32 mouse cellular contexts compared by ENCODE assay signal in genomic region chr19:46625519-46625918, GRCm38 (mm10). TPM values are rescaled to one million over a fixed set of nuclear protein-coding genes. Genes with fewer than 3 reads are reported as not detected.
DNase-seq lines count a peak whose midpoint lies in the region; ATAC-seq lines count a peak whose summit lies in the region.
"Had no signal": no experiment of that assay in that cellular context is flagged by ENCODE, and none has a peak within 500 bp of the region (broad histone marks: within the 10 kb centered on the region; RNA-seq: fewer than 3 reads in every experiment).

No protein-coding gene starts in this region.

- no peak overlapping the region for H3K9ac ChIP-seq in forebrain, embryonic 11.5 days (ENCODE audit: low read length)
- no peak overlapping the region for H3K9ac ChIP-seq in heart, embryonic 15.5 days
- no peak overlapping the region for H3K9ac ChIP-seq in kidney, embryonic 15.5 days
- H3K9ac ChIP-seq in neural tube, embryonic 12.5 days = no peak overlapping the region
- H3K9ac ChIP-seq: embryonic facial prominence, embryonic 15.5 days; hindbrain, embryonic 15.5 days; limb, embryonic 15.5 days; liver, embryonic 13.5 days; midbrain, embryonic 13.5 days; neural tube, embryonic 15.5 days; stomach, embryonic 15.5 days had no signal

- H3K27ac ChIP-seq in forebrain, embryonic 10.5 days = 0 out of 2 replicates have a peak overlapping the region, but pooled peaks have one; percentile 86
- no peak overlapping the region for H3K27ac ChIP-seq in forebrain, embryonic 11.5 days (ENCODE audit: low read depth, low read length)
- peak overlapping the region; percentile 97; the same call in 1 of the 2 replicates for H3K27ac ChIP-seq in heart, embryonic 15.5 days
- H3K27ac ChIP-seq in kidney, embryonic 15.5 days = 0 out of 2 replicates have a peak overlapping the region, but pooled peaks have one; percentile 33
- no peak overlapping the region for H3K27ac ChIP-seq in neural tube, embryonic 12.5 days
- H3K27ac ChIP-seq: embryonic facial prominence, embryonic 15.5 days; hindbrain, embryonic 15.5 days; layer of hippocampus, adult 2 months; limb, embryonic 15.5 days; liver, embryonic 13.5 days; macrophage; midbrain, embryonic 13.5 days; neural tube, embryonic 15.5 days; stomach, embryonic 15.5 days had no signal

- no peaks in the 10 kb centered on the region for H3K27me3 ChIP-seq in forebrain, embryonic 10.5 days (ENCODE audit: poor library complexity, severe bottlenecking)
- H3K27me3 ChIP-seq in forebrain, embryonic 11.5 days (ENCODE audit: control insufficient read depth, insufficient read depth, low read length) = no peaks in the 10 kb centered on the region
- no peaks in the 10 kb centered on the region for H3K27me3 ChIP-seq in heart, embryonic 15.5 days
- H3K27me3 ChIP-seq in kidney, embryonic 15.5 days = no peaks in the 10 kb centered on the region
- H3K27me3 ChIP-seq in neural tube, embryonic 12.5 days (replicated peaks) = no peaks in the 10 kb centered on the region
- H3K27me3 ChIP-seq: CH12.LX; embryonic facial prominence, embryonic 15.5 days; hindbrain, embryonic 15.5 days; limb, embryonic 15.5 days; liver, embryonic 13.5 days; midbrain, embryonic 13.5 days; neural tube, embryonic 15.5 days; stomach, embryonic 15.5 days had no signal

- no peak for DNase-seq in forebrain, embryonic 10.5 days (ENCODE audit: extremely low spot score, low spot score)
- no peak for DNase-seq in forebrain, embryonic 11.5 days (ENCODE audit: low spot score)
- DNase-seq in heart, adult 9 months (ENCODE audit: low spot score in 2 of 2) = no peak
- DNase-seq in kidney, postnatal 10 days = no peak
- DNase-seq in neural tube, embryonic 10.5 days (ENCODE audit: extremely low spot score, low spot score) = no peak
- DNase-seq: adrenal gland, adult 2 months; cerebellum, adult 2 months; cerebellum, postnatal 14 days; gastrocnemius, postnatal 36 days; heart, adult 18-20 months; kidney, adult 8-10 months; kidney, postnatal 36 days; liver, embryonic 13.5 days; lung, adult 18-20 months; right cerebral cortex, postnatal 25 days had no signal

- no peak for ATAC-seq in forebrain, embryonic 11.5 days (replicated peaks; ENCODE audit: low FRiP score)
- no peak for ATAC-seq in heart, embryonic 15.5 days (replicated peaks; ENCODE audit: insufficient number of reproducible peaks, insufficient read depth, low FRiP score, low read depth)
- no peak for ATAC-seq in kidney, embryonic 15.5 days (replicated peaks; ENCODE audit: low FRiP score)
- ATAC-seq in neural tube, embryonic 12.5 days (ENCODE audit: low FRiP score, low read depth) = no peak
- ATAC-seq: activated CD4-positive, CD25-positive, alpha-beta regulatory T cell, adult 4 months; forebrain, embryonic 14.5 days; intestine, embryonic 16.5 days; midbrain, embryonic 13.5 days had no signal

- peaks cover 70% of the 10 kb centered on the region for H3K4me1 ChIP-seq in forebrain, embryonic 10.5 days
- peaks cover 26% of the 10 kb centered on the region for H3K4me1 ChIP-seq in forebrain, embryonic 11.5 days (replicated peaks; ENCODE audit: control insufficient read depth, insufficient read depth, low read length)
- H3K4me1 ChIP-seq in heart, embryonic 15.5 days (replicated peaks) = peaks cover 86% of the 10 kb centered on the region
- H3K4me1 ChIP-seq in kidney, embryonic 15.5 days = peaks cover 61% of the 10 kb centered on the region
- peaks cover 47% of the 10 kb centered on the region for H3K4me1 ChIP-seq in neural tube, embryonic 12.5 days

- H3K36me3 ChIP-seq in forebrain, embryonic 10.5 days (replicated peaks) = peaks cover 30% of the 10 kb centered on the region
- no peaks in the 10 kb centered on the region for H3K36me3 ChIP-seq in forebrain, embryonic 11.5 days (ENCODE audit: control insufficient read depth, insufficient read depth, low read length)
- no peaks in the 10 kb centered on the region for H3K36me3 ChIP-seq in heart, embryonic 15.5 days
- peaks cover 12% of the 10 kb centered on the region; the same call in 1 of the 2 replicates for H3K36me3 ChIP-seq in kidney, embryonic 15.5 days
- H3K36me3 ChIP-seq in neural tube, embryonic 12.5 days = peaks cover 9% of the 10 kb centered on the region; the same call in 1 of the 2 replicates
- H3K36me3 ChIP-seq: hindbrain, embryonic 15.5 days; stomach, embryonic 15.5 days had no signal

- H3K9me3 ChIP-seq in forebrain, embryonic 10.5 days = no peaks in the 10 kb centered on the region
- no peaks in the 10 kb centered on the region for H3K9me3 ChIP-seq in forebrain, embryonic 11.5 days (ENCODE audit: control insufficient read depth, low read length)
- no peaks in the 10 kb centered on the region for H3K9me3 ChIP-seq in heart, embryonic 15.5 days (replicated peaks)
- no peaks in the 10 kb centered on the region for H3K9me3 ChIP-seq in kidney, embryonic 15.5 days (replicated peaks)
- H3K9me3 ChIP-seq in neural tube, embryonic 12.5 days = no peaks in the 10 kb centered on the region
- H3K9me3 ChIP-seq: embryonic facial prominence, embryonic 15.5 days; hindbrain, embryonic 15.5 days; limb, embryonic 15.5 days; liver, embryonic 13.5 days; midbrain, embryonic 13.5 days; neural tube, embryonic 15.5 days; stomach, embryonic 15.5 days had no signal

- whole genome bisulfite sequencing in forebrain, embryonic 10.5 days = 81% methylated on average over 10 of the region's 10 CpGs
- 83% methylated on average over 10 of the region's 10 CpGs for WGBS in forebrain, embryonic 11.5 days
- 60% methylated on average over 10 of the region's 10 CpGs for WGBS in heart, embryonic 15.5 days
- 37% methylated on average over 10 of the region's 10 CpGs for WGBS in kidney, embryonic 15.5 days
- WGBS in neural tube, embryonic 12.5 days = 76% methylated on average over 10 of the region's 10 CpGs

- H3K4me3 ChIP-seq in forebrain, embryonic 10.5 days = no peak overlapping the region
- no peak overlapping the region for H3K4me3 ChIP-seq in forebrain, embryonic 11.5 days (ENCODE audit: low read depth, low read length)
- peak overlapping the region; percentile 60; the same call in 1 of the 2 replicates for H3K4me3 ChIP-seq in heart, embryonic 15.5 days
- no peak overlapping the region for H3K4me3 ChIP-seq in kidney, embryonic 15.5 days (replicated peaks)
- no peak overlapping the region for H3K4me3 ChIP-seq in neural tube, embryonic 12.5 days
- H3K4me3 ChIP-seq: hindbrain, embryonic 15.5 days; layer of hippocampus, adult 2 months; liver, embryonic 13.5 days; midbrain, embryonic 13.5 days; neural tube, embryonic 15.5 days; stomach, embryonic 15.5 days had no signal

- no peak overlapping the region for H3K4me2 ChIP-seq in forebrain, embryonic 11.5 days (ENCODE audit: low read depth, low read length, severe bottlenecking)
- peak overlapping the region; percentile 69 for H3K4me2 ChIP-seq in heart, embryonic 15.5 days
- no peak overlapping the region for H3K4me2 ChIP-seq in kidney, embryonic 15.5 days
- H3K4me2 ChIP-seq in neural tube, embryonic 12.5 days (replicated peaks) = peak overlapping the region; percentile 17
- H3K4me2 ChIP-seq: embryonic facial prominence, embryonic 15.5 days; hindbrain, embryonic 15.5 days; limb, embryonic 15.5 days; liver, embryonic 13.5 days; midbrain, embryonic 13.5 days; neural tube, embryonic 15.5 days; stomach, embryonic 15.5 days had no signal

RNA-seq across cellular contexts. Expression of gene Wbp1l, which starts 26.6 kb away (rescaled TPM):
- polyA plus RNA-seq in forebrain, embryonic 10.5 days (2016; fragmentation: Nextera tagmentation; extraction: Ambion mirVana) = 38.4 and 43.4 TPM in 2 replicates
- polyA plus RNA-seq in forebrain, embryonic 11.5 days (2014; fragmentation: Nextera tagmentation; extraction: Ambion mirVana) = 41.3 and 41.4 TPM in 2 replicates
- polyA plus RNA-seq in heart, embryonic 15.5 days (2015; fragmentation: Nextera tagmentation; extraction: Ambion mirVana) = 51.6 and 58.6 TPM in 2 replicates
- 46.4 and 51.3 TPM in 2 replicates for polyA plus RNA-seq in kidney, embryonic 15.5 days (2015; fragmentation: Nextera tagmentation; extraction: Ambion mirVana)
- 53.4 and 54.8 TPM in 2 replicates for polyA plus RNA-seq in neural tube, embryonic 12.5 days (2016; fragmentation: Nextera tagmentation; extraction: Ambion mirVana)

RNA-seq across cellular contexts. Expression of gene Cyp17a1, which starts 47.5 kb away (rescaled TPM):
- polyA plus RNA-seq in forebrain, embryonic 10.5 days (2016; fragmentation: Nextera tagmentation; extraction: Ambion mirVana) = not detected in 2 replicates
- not detected in 2 replicates for polyA plus RNA-seq in forebrain, embryonic 11.5 days (2014; fragmentation: Nextera tagmentation; extraction: Ambion mirVana)
- 0.89 and 1.2 TPM in 2 replicates for polyA plus RNA-seq in heart, embryonic 15.5 days (2015; fragmentation: Nextera tagmentation; extraction: Ambion mirVana)
- 0.12 and 0.79 TPM in 2 replicates for polyA plus RNA-seq in kidney, embryonic 15.5 days (2015; fragmentation: Nextera tagmentation; extraction: Ambion mirVana)
- polyA plus RNA-seq in neural tube, embryonic 12.5 days (2016; fragmentation: Nextera tagmentation; extraction: Ambion mirVana) = not detected in 2 replicates
- polyA plus RNA-seq: activated CD4-positive, CD25-positive, alpha-beta regulatory T cell, adult 4 months; C2C12; cortical plate, adult 2 months; forebrain, embryonic 14.5 days; hindbrain, embryonic 15.5 days; liver, embryonic 13.5 days; macrophage; midbrain, embryonic 13.5 days; neural tube, embryonic 15.5 days; stomach, embryonic 15.5 days had no signal

RNA-seq across cellular contexts. Expression of gene Sfxn2, which starts 52.4 kb away (rescaled TPM):
- polyA plus RNA-seq in forebrain, embryonic 10.5 days (2016; fragmentation: Nextera tagmentation; extraction: Ambion mirVana) = 16.6 and 17.9 TPM in 2 replicates
- polyA plus RNA-seq in forebrain, embryonic 11.5 days (2014; fragmentation: Nextera tagmentation; extraction: Ambion mirVana) = 10.9 and 14.6 TPM in 2 replicates
- 8.8 and 10.9 TPM in 2 replicates for polyA plus RNA-seq in heart, embryonic 15.5 days (2015; fragmentation: Nextera tagmentation; extraction: Ambion mirVana)
- polyA plus RNA-seq in kidney, embryonic 15.5 days (2015; fragmentation: Nextera tagmentation; extraction: Ambion mirVana) = 32.9 and 33.0 TPM in 2 replicates
- 11.4 and 12.2 TPM in 2 replicates for polyA plus RNA-seq in neural tube, embryonic 12.5 days (2016; fragmentation: Nextera tagmentation; extraction: Ambion mirVana)

RNA-seq across cellular contexts. Expression of gene Arl3, which starts 52.5 kb away (rescaled TPM):
- 196 and 201 TPM in 2 replicates for polyA plus RNA-seq in forebrain, embryonic 10.5 days (2016; fragmentation: Nextera tagmentation; extraction: Ambion mirVana)
- 152 and 154 TPM in 2 replicates for polyA plus RNA-seq in forebrain, embryonic 11.5 days (2014; fragmentation: Nextera tagmentation; extraction: Ambion mirVana)
- 86.9 and 91.8 TPM in 2 replicates for polyA plus RNA-seq in heart, embryonic 15.5 days (2015; fragmentation: Nextera tagmentation; extraction: Ambion mirVana)
- 143 and 145 TPM in 2 replicates for polyA plus RNA-seq in kidney, embryonic 15.5 days (2015; fragmentation: Nextera tagmentation; extraction: Ambion mirVana)
- 190 and 194 TPM in 2 replicates for polyA plus RNA-seq in neural tube, embryonic 12.5 days (2016; fragmentation: Nextera tagmentation; extraction: Ambion mirVana)

Comparison
In these comparisons a context has a peak if more than half of its experiments do, and no peak if none do; other contexts are left out.
1. H3K27ac ChIP-seq: peak in forebrain, embryonic 10.5 days (single experiment), heart, embryonic 15.5 days (single experiment) and kidney, embryonic 15.5 days (single experiment); none in forebrain, embryonic 11.5 days (single experiment) and neural tube, embryonic 12.5 days (single experiment).
2. H3K4me2 ChIP-seq: peak in heart, embryonic 15.5 days (single experiment) and neural tube, embryonic 12.5 days (single experiment); none in forebrain, embryonic 11.5 days (single experiment) and kidney, embryonic 15.5 days (single experiment).